Mouse (Mus musculus) ES-Bruce4 (cell line): ENCODE data around the gene Doc2a.

Experiments
- CTCF ChIP-seq: IDR thresholded peaks from one replicate; pipeline ENCODE4 v1.8.1; 2011; ENCODE audit warnings: low read depth, low read length
- EP300 ChIP-seq: IDR thresholded peaks from 2 replicates; pipeline ENCODE4 v1.6.1; 2011; ENCODE audit warnings: low read depth, low read length; ENCODE audit not compliant: insufficient read depth
- POLR2A ChIP-seq: IDR thresholded peaks from one replicate; pipeline ENCODE4 v1.8.1; 2011; ENCODE audit warnings: low read length; ENCODE audit not compliant: insufficient read depth

GRCm38 (mm10) chr7:126855641-126856040, 8.4 kb downstream of the Doc2a start:
- no peak for TF ChIP-seq POLR2A
- TF ChIP-seq CTCF = no peak
- no peak for TF ChIP-seq EP300
